Mouse (Mus musculus) spleen, adult 18-20 months (tissue): ENCODE results near the gene Fam43b.

Experiments used
- DNase-seq, 2 experiments: peaks; one replicate each; pipeline ENCODE4 v3.0.0; 2022; ENCODE audit warnings: mixed read lengths in 2 of 2

Fam43b gene

DNA sequence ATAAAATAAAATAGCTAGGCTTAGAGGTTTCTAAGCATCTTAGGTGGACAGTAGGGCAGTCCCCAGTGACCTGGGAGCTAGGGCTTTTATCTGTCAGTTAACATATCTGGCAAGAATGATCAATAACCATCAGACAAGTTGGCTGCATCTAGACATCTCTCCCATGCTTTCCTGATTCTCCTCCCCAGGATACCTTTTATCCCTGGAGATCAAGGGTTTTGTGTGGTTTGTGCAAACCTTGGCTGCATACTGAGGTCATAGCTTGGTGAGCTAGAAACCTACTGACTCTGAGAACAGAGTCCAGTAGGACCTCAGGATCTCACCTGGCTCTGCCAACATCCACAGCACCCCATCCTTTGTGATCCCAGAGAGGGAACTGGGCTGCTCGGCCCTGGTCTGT, 49.0 kb downstream of the Fam43b start:
- DNase-seq = no peak

DNA sequence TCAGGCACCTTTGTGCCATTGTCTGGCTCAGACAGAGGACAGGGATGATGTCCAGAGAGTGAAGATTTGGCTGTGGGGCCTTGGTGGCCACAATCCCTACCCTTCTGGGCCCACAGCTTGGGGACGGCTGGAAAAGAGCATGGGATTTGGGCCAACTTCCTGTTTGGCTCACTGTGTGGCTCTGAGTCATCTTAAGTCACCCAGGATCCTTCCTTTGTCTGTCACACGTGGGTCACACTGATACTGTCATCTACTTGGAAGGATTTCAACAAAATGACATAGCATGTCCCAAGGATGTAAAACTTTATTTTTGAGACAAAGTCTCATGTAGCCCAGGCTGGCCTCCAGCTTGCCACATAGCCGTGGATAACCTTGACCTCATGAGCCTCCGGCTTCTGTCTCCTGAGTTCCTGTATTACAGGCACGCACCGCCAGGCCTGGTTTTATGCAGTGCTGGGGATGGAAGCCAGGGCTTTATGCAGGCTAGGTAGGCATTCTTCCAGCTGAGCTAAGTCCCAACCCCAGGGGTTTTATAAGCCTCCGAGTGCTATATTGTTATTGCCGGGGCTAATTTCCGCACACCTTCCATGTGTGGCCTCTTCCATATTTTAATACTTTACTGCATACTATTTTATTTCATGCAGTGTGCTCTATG, 51.3 kb downstream of the Fam43b start:
- no peak for DNase-seq
